Mouse (Mus musculus) frontal cortex, postnatal 10 days (tissue): ENCODE measurements around the gene Lrrc4.
A peak's percentile ranks its signal among the peaks of the same experiment; 100 is the strongest.

Source experiments
- DNase-seq, 2 experiments: peaks; one replicate each; pipeline ENCODE4 v3.0.0; 2022; ENCODE audit warnings: low spot score in 2 of 2, mixed read lengths in 1 of 2

Gene Lrrc4

DNA sequence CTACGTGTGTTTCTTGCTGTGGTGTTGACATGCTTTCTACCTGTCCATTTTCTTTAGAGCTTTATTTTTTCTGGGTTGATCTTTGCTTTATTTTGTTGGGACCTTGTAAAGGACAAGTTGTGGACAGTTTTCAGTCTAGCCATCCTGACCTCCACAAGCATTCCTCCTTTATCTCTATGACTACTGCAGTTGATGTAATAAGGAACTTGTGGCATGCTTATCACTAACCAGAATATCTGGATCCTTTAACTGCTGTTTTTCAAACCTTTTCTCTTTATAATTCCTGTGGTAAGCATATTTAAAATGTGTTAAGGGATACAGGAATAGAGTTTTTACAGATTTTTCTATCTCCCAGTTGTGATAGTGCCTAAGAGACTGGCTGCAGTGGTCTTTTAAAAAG is 152.7 kb downstream of the Lrrc4 start:
- no peak for DNase-seq

DNA sequence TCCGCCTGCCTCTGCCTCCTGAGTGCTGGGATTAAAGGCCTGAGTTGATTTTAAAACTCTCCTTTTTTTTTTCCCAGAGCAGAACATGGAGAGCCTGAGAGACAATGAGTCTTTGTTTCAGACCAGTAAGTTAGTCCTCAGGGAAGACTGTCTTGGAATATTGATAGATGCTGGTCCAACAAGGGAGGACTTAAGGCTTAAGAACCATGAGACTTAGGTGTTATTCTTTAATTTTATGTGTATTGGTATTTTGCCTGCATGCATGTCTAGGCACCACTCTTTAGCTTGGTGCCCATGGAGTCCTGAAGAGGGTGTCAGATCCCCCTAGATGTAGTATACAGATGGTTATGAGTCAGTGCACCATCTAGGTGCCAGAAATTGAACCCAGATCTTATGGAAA is 156.9 kb downstream of the Lrrc4 start:
- DNase-seq: no peak

DNA sequence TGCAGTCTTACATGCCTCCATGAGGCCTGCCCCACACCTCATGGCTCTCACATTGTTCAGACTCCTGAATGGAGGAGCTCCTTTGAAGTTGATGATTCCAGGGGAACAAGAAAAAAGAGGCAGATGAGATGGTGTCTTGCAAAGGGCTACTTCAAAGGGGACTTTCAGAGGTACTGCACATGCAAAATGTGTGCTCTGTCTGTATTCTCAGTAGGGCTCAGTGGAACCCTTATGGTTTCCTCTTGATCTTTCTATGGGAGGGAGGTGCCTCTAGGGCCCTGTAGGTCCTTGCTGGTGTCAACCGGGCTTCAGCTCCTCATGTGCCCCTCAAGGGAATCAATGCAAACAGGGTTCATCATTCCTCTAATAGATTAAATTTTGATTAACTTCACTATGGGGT is 159.2 kb downstream of the Lrrc4 start:
- no peak for DNase-seq

DNA sequence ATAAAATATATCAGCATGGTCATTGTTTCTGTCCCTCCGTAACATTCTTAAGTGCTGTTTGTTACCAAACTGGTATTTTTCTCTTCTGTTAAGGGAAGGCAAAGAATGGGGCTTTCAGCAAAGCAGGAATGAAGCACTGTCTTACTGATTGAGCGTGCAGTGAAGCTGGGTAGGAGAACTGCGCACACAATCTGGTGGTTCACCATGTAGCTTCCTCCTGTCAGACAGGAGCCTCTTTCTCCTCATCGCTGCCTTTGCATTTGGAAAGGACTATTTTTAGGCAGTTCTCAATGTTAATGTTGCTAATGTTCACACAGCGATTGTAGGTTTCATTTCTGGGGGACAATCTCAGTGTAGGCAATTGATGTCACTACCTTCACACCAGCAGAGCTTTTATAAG is 162.3 kb downstream of the Lrrc4 start:
- DNase-seq: no peak

DNA sequence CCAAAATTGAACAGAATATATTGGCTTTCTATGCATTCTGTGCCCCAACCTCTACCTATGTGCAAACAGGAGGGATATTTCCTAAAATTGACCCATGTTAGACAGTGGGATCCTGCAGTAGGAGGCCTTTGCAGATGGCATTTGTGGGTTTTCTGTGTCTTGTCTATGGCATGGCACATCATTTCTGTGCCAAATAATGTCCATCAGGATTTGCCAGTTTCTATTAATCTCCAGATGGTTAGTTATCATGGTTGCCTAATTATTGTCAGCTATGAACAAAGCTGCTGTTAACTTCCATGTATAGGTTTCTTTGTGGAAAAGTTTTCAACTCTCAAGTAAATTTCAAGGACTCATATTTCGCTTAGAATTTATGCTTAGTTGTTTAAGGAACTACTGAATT is 164.0 kb downstream of the Lrrc4 start:
- no peak for DNase-seq

DNA sequence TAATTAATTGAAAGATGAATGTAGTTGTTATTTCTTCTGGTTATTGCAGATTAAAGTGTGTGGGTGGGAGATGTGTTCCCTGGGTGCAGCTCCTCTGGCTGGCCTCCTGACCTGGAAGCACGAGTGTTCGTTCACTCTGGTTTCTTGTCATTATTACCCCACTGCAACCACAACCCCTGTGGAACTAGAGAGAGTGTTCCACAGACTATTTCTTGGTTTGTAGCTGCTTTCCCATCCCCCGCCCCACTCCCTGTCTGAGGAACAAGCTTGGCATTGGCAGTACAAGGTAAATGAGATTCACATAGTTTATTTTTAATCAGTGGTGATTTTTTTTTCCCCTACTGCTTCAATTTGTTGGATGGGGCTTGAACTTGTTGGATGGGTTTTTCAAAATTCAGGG is 166.8 kb downstream of the Lrrc4 start:
- DNase-seq: no peak

DNA sequence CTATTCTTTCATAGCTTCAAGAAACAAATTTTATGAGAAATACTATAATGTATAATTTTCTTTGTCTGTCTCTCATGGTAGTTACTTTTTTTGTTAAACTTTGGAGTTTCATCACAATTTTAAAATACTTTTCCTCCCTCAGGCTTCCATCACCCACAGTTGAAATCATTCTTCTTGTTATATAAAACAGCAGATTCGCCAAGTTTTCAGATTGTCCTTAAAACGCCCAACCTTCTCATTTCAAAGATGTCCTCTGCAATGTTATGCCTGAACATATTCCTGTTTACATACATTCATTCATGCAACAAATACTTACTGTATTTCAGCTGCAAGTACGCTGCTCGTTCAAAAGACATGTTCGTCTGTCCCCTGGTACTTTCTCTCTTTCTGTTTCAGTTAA is 167.9 kb downstream of the Lrrc4 start:
- DNase-seq: no peak

DNA sequence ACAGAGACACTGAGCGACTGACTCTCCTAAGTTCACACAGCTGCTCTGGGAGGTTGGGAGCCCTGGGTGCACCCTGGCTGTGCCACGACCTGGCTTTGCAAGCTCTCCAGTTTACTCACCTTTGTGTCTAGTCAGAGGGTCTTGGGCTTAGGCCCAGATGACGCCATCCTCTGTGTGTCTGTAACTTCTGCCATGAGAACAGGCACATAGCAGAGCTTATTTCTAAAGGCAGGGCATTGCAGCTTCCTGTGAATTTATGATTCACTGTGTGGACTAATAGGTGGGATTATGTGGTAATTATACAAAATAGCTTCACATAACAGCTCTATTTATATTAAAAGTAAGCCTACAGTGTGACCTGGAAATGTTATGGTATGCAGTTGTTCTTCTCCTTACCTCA is 168.5 kb downstream of the Lrrc4 start:
- DNase-seq: no peak

DNA sequence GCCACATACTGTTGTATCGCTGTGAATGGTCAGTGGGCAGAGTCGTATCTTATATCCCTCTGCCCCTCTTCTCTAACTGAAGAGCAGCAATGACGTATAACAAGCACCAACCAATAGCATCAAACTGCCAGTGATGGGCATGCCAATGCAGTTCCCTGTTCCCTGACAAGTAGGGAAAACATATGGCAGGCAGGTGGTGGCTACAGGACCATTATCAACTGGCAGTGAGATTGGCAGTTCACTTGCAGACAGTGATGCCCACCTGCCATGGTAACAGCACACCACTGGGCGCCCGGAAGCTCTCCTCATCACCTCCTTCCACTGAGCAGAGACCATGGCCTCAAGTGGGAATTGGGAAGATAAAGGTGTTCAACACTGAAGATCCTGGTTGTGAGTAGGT is 175.0 kb downstream of the Lrrc4 start:
- DNase-seq: no peak

DNA sequence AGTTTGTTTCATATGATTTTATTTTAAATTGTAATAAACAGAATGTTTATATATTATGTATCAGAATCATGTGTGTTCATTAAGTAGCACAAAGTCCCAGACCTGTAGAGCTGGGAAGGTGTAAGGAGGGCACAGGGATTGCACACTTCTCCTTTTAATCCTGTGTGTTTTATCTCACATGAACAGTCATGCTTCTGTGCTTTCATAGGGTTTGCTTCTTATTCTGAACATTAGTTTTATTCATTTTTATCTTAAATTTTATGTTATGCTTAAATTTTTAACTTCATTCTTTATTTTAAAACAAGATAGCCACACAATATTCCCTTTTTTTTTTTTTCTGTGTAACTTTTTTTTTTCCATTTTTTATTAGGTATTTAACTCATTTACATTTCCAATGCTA is 186.3 kb downstream of the Lrrc4 start:
- no peak for DNase-seq

DNA sequence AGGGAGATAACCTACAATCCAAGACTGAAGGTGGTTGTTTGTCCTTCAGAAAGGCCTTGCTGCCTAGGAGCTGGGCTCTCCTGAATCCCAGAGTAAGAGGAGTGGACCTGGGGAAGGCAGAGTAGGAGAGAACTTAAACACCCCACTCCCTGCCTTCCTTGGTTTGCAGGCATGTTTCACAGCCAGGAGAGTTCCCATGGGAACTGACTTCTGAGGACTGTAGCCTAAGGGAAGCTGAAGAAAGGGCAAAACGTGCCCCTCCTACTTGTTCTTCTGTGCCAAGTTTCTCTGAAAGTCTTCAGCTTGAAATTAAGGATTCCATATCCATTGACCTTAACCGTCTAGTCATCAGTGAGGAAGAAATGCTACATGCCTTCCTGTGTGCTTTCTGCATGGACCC is 188.6 kb downstream of the Lrrc4 start:
- no peak for DNase-seq

DNA sequence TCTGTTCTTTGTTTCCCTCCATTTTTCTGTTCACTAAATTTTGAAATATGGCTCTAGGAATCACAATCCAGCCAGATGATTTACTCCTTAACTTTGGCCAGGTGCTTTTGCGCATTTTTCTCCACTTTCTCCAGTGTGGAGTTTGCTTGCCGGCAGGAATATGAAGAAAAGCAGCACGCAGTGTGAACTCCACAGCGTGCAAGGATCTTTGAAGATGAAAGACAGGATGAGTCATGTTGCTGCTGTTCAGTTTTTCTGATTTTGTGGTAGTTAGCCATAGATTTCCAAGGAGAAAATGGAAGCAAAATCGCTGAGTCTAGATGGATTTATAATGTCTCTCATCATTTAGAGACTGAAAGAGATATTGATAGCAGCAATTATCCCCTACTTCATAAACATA is 191.5 kb downstream of the Lrrc4 start:
- no peak for DNase-seq

DNA sequence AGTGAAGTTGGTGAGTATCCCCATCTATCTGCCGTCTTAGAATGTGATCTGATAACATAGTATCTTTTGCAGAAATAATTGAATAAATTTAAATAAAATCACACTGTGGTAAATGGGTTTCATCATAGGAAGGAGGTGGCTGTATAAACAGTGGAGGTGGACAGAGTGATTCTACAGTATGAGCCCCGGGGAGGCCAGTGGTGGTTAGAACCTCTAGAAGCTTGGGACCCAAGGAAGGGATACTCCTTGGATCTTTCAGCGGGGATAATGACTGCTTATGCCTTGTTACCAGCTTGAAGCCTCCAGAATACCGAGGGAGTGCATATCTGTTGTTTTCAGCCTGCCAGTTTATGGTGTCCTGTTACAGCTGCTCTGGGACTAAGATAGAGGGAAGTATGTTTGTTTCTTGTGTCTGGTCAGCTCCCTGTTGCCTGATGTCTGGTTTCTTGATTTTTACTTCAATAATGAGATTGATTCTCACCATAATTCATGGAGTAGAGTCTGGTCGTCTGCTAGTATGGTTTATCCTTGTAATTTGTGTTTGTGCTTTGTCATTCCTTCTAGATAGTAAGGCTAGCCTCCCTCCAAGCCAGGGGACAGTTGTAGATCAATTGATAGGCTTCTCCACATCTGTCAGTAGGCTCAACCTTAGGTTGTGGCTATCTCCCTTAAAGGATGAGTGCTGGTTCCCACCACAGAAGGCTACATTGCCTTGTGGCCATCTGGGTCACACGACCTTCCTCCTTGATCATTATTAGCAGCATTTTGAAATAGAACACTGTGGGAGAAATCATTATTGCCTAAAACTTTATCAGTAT is 195.8 kb downstream of the Lrrc4 start:
- no peak for DNase-seq

DNA sequence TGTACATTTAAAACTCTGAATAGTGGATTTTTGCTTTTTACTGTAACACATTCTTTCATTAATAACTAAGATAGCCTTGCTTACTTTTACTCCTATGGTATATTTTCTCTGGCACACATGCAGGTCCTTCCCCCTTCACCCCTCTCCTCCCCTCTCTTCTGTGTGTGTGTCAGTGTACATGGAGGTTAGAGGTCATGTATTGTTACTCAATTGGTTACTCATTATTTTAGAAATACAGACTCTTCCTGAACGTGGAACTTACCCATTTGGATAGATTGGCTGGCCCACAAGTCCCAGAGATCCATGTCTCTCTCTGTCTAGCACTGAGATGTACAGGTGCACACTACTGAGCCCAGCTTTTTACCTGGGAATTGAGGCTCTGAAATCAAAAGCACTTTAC is 196.5 kb downstream of the Lrrc4 start:
- DNase-seq: no peak

DNA sequence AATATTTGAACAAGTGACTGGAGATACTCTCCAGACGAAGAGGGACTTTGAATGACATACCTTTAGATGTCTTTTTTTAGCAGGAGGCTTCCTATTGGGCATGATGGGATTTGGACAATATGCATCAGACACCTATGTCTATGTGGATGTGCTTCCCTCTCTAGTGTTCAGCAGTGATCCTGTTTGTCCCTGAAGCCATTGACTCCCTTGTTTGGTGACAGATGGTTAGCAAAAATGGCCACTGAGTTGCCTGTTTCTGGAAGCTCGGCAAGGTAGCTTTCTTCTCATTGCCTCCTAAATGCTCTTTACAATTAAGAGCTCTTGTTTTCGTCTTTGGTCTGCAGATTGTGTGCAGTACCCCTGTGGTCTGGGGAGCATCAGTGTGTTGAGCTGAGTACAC is 197.9 kb downstream of the Lrrc4 start:
- DNase-seq: no peak

DNA sequence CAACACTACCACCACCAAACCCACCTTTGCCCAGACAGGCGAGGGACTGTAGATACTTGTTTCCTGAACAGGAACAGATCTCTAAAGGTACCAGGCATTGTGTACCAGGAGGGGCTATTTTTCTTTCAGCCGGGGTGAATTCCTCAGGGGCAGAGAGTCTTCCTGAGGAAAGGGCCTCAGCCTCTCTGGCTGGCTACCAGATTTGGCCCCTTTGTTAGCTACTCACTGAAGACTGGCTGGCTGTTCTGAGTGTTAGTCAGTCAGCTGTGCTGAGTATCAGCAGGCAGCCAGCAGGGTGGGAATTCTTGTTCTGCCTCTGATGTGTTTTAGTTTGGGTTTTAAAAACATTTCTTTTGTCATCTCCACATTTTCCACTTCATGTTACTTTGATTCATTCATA is 198.4 kb downstream of the Lrrc4 start:
- DNase-seq: no peak

DNA sequence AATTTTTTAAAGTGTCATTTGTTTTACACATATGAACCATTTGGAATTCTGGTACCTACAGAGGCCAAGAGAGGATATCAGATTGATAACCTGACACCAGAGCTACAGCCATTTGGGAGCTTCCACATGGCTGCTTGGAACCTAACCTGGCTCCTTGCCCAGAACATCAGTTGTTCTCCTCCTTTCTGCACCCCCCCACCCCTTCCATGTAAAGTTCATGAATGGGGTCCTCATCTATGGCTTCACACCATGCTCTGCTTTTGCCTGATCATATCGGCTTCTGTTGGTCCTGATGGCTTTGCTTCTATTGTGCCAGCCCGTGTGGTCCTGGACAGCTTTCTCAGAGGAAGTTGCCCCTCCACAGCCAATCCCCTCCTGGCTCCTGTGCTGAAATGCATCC is 200.6 kb downstream of the Lrrc4 start:
- DNase-seq: no peak

DNA sequence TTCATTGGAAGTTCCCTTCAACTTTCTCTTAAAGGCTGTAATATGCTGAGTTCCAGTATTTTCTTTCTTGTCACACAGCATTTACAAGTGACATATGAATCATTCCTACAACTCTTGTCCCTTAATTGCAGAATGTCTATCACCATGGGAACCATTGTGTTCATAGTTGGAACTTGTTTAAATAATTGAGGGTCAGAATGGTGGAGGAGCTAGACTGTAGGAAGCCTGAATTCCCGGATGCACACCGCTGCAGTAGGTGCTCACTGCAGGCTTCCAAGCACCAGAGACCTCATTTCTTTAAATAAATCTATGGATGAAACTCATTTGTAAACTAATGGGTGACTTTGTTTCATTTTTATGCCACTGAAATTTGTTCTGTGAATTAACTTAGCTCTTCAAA is 201.7 kb downstream of the Lrrc4 start:
- no peak for DNase-seq

DNA sequence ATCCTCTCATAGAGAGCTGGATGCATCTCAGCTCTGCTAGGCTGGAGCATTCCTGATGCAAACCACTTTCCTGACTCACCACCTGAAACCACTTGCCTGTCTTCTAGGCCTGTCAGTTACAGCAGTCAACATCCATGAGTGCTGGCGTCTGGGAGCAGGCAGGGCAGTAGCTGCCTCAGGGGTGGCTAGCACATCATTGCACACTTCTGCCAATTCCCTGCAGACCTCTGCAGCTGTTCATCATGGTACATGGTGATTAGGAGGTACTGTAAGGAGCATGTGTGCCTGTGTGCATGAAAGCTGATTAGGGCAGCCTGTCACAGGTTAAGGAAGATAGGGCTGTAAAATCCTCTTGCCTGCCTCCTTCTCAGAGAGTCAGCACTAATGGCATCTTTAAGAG is 203.1 kb downstream of the Lrrc4 start:
- no peak for DNase-seq

DNA sequence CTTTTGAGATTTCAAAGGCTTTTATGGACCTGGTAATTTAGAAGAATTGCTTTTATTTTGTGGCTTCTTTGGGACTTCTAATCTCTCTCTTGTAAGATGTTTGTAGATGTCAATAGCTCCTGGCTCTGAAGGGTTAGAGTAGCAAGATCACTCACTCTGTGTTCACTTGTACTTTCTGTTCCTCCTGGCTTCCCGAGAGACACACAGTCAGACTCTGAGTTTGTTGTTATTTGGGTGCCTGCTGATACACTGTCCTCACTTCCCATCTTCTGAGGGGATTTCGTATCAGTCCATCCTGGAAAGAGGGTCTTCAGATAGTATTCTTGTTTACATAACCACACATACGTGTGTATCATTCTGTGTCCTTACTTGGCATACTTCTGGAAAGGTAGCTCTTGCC is 208.6 kb downstream of the Lrrc4 start:
- DNase-seq: no peak

DNA sequence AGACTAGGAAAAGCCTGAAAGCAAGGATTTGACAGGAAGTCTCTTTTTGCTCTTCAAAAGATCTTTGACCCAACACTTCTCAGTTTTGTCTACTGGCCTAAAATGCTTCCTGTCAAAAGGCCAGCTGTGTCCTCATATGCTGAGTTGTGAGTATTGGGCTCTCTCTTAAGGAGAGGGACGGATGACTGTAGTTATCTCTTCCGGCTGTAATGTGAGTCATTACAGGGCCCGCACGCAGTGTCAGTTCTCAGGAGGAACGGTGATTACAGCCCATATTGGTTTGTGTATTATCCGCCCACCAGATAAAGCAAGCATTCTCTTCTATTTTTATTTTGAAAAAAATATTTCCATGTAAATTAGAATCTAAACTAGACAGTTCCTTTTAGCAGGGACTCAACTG is 209.0 kb downstream of the Lrrc4 start:
- DNase-seq: no peak

DNA sequence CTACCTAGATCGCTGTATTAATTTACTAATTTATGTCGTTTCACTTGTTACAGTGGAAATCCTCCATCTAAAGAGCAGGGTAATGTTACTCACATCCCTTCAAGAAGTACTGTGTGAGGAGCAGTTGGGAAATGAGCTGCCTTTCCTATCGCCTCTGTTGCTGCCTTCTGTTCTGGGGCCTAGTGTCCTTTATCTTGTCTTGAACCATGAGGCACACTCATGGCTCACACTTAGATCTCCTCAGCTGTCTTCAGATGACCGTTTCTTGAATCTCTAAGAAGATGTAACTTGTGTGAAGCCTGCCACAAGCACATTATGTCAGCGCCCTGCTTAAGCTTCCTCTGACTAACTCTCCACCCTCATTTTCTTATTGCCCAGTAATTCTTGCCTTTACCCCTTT is 209.6 kb downstream of the Lrrc4 start:
- DNase-seq: no peak

DNA sequence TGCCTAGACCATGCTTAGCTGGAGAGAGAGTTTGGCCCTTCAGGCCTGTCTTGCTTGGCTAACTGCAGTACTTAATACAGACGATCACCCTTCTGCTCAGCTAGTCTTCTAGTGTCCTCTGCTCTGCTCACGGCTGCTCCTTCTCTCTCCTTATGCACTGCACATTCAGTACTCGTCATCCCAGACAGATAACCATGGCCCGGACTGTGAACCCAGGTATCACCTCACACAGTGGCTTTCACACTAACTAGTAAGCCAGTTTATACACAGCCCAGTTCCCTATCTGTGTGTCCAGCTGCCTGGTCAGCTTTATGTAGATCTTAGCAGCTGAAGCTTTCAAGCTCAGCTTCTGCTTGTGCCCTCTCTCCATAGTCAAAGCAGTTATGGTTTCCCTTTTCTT is 210.1 kb downstream of the Lrrc4 start:
- DNase-seq: no peak

DNA sequence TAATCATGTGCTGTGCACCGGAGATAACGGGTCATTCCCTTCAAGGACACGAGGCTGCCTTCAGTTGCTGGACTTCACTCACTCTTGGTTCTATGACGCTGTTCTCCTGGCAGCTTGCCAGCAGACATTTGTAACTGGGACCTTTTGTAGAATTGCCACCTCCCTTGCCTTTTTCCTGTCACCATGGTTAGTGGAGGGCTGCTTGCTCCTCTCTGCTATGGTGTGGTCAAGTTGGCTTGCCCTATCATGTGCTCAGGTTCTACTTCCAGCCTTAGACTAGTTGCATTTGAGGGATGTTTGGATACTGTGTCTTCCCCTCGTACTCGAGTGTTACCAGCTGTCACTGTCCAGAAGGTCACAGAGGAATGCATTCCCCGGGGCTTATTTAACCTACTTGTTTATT is 212.8 kb downstream of the Lrrc4 start:
- DNase-seq: peak in 1 of 2 experiments; percentile 38
